Mouse (Mus musculus) T-helper 2 cell (primary cell): ENCODE measurements around the gene Olfr684.

Experiments
- in situ Hi-C: fragments of 300-600 bp; cut with MboI, MseI; formaldehyde crosslinking; loops from one replicate; pipeline ENCODE4 v1.15.1; 2025; ENCODE audit warnings: high pct_unique_total_duplicates

The Olfr684 gene

GRCm38 (mm10) chr7:105163553-105163952, at the start of gene Olfr684:
Olfr684 (minus strand) TSS chr7:105163653.
- in situ Hi-C loops = no loop called here

DNA sequence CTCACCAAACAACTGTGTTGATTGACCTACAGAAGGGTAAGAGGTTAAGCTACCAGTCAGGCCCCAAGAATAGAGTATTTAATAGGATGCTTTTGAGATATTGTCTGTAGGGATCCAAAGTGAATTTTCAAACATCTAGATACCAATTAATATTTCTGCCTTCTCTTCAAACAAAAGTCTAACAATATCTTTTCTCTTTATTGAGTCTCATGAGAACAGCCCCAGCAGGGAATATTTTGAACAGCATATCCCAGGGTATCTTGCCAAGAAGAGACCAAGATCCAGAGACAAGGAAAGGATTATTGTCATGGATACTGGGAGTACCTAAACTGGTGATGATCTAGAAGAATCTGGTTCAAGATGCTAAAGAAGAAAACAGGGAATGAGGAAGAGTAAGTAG, 43.9 kb upstream of the Olfr684 start, which contains the start of gene Olfr686:
Gene Olfr686, minus strand, starts transcription at position 101 of the 400 bp plus-strand sequence.
- in situ Hi-C loops = no loop called here

GRCm38 (mm10) chr7:105185912-105186311, 22.5 kb upstream of the Olfr684 start, which contains the start of gene Olfr685:
Olfr685 (minus strand) TSS chr7:105186012.
- in situ Hi-C loops = no loop called here

DNA sequence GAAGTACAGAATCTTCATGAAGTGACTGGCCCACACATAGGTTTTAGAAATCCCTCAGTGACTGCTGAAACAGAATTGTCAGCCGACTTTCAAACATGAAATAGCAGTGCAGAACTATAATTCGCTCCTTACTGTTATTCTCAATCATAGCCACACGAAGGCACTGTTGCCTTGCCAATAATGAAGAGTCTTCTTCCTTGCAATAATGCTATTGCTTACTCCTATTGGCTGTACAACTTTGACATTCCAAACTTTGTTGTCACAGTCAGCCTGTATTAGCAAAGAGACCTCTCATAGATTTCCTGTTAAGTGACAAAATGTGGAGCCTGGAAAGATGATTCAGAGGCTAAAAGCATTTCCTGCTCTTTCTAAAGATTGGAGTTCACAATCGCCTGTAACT, 7.3 kb upstream of the Olfr684 start:
- in situ Hi-C loops = no loop called here

GRCm38 (mm10) chr7:105146912-105147311, 16.5 kb downstream of the Olfr684 start, which contains the start of gene Olfr683:
Olfr683 (minus strand) TSS chr7:105147012.
- in situ Hi-C loops = no loop called here

DNA sequence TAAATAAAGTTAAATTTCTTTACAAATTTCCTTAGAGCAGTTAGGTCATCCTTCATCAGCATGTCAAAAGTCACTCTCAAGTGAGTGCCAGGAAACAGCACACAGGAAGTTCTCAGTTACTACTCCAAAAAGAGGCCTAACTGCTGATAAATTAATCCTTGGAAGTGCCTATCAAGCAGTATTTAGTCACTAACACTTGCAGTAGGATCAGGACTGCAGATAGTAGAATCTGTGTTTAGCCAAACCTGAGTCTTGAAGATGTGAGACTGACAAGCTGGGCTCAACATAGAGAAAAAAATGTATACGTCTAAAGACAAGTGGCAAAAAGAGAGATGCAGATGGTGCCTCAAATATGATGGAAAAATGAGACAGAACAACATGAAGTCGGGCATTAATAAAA, 22.2 kb downstream of the Olfr684 start:
- in situ Hi-C loops = no loop called here

DNA sequence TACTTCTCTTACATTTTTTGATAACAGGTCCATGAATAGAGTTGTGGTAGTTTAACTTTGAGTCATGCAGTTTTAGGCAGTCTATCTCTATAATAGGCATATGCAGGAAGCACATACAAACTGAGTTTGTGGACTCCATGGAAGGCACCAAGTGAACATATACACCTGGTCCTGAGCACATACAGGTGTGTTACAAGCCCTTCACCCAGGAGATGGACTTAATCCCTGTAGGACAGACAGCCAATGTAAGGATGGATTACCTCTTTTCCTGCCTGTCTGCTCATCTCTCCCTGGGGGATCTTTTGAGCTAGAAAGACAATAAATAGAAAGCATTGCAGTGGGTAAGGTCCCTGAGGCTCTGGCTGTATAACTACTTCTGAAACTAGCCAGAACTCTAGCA, 46.9 kb downstream of the Olfr684 start, which contains the start of gene Olfr681:
Gene Olfr681, plus strand, starts transcription at position 301 of the 400 bp plus-strand sequence.
- in situ Hi-C loops = no loop called here
